Mouse (Mus musculus): Measurements from ENCODE around the gene Ttc39d. TPM values are rescaled to one million over a fixed set of nuclear protein-coding genes. Genes with fewer than 3 reads are reported as not detected.
"Not testable (repeated sequence)": the region's sequence is repeated elsewhere in the genome, so short reads cannot be mapped to it uniquely, and the experiment has no call there.

Gene Ttc39d
- polyA plus RNA-seq, 1 experiment: 0.05 TPM

- 7% methylated on average over 5 of the region's 5 CpGs for WGBS
- Histone ChIP-seq H3K4me1 (ENCODE audit: control insufficient read depth, insufficient read depth, low read length) (no peaks in the 10 kb centered on the region), H3K27me3 (ENCODE audit: control insufficient read depth, insufficient read depth, low read length) (no peaks in the 10 kb centered on the region), H3K4me3 (replicated peaks; ENCODE audit: insufficient read depth, low read depth, low read length) (peak overlapping the region; percentile 60), H3K27ac (ENCODE audit: insufficient read depth, low read length) (no peak overlapping the region)
- DNase-seq: no peak
- no peak for TF ChIP-seq POLR2A (IDR thresholded peaks at IDR 0.05; ENCODE audit: borderline replicate concordance, insufficient read depth, low read length)
- no peak for TF ChIP-seq CTCF (IDR thresholded peaks at IDR 0.05; ENCODE audit: borderline replicate concordance, insufficient read depth, low read depth, low read length)
Observed at GRCm38 (mm10) chr17:80205657-80206056, 1.6 kb upstream of the Ttc39d start.

- no peaks in the 10 kb centered on the region for H3K27me3 ChIP-seq (ENCODE audit: control insufficient read depth, insufficient read depth, low read length)
- peak overlapping the region; percentile 60 for H3K4me3 ChIP-seq (replicated peaks; ENCODE audit: insufficient read depth, low read depth, low read length)
- DNase-seq: peak in 1 of 2 experiments; percentile 67
- under 1% methylated on average over 36 of the region's 36 CpGs for WGBS
- TF ChIP-seq CTCF (IDR thresholded peaks at IDR 0.05; ENCODE audit: borderline replicate concordance, insufficient read depth, low read depth, low read length) (no peak), POLR2A (IDR thresholded peaks at IDR 0.05; ENCODE audit: borderline replicate concordance, insufficient read depth, low read length) (peak; percentile 26; the same call in 1 of the 2 replicates)
- H3K4me1 ChIP-seq (ENCODE audit: control insufficient read depth, insufficient read depth, low read length): no peaks in the 10 kb centered on the region
- peak overlapping the region; percentile 85 for H3K27ac ChIP-seq (ENCODE audit: insufficient read depth, low read length)
Observed at GRCm38 (mm10) chr17:80206301-80206670, 974 bp upstream of the Ttc39d start.

- H3K4me3 ChIP-seq (replicated peaks; ENCODE audit: insufficient read depth, low read depth, low read length); H3K4me1 ChIP-seq (ENCODE audit: control insufficient read depth, insufficient read depth, low read length); H3K27ac ChIP-seq (ENCODE audit: insufficient read depth, low read length); DNase-seq; H3K27me3 ChIP-seq (ENCODE audit: control insufficient read depth, insufficient read depth, low read length): not testable (repeated sequence)
- 96% methylated on average over 4 of the region's 4 CpGs for WGBS
Observed at GRCm38 (mm10) chr17:80213998-80214397, 6.7 kb downstream of the Ttc39d start.

GRCm38 (mm10) chr17:80220131-80220530, 12.9 kb downstream of the Ttc39d start:
- 74% methylated on average over 2 of the region's 2 CpGs for whole genome bisulfite sequencing
- no peak overlapping the region for H3K4me3 ChIP-seq (replicated peaks; ENCODE audit: insufficient read depth, low read depth, low read length)
- H3K4me1 ChIP-seq (ENCODE audit: control insufficient read depth, insufficient read depth, low read length): no peaks in the 10 kb centered on the region
- DNase-seq: no peak
- H3K27ac ChIP-seq (ENCODE audit: insufficient read depth, low read length): no peak overlapping the region
- TF ChIP-seq CTCF (IDR thresholded peaks at IDR 0.05; ENCODE audit: borderline replicate concordance, insufficient read depth, low read depth, low read length): no peak
- TF ChIP-seq POLR2A (IDR thresholded peaks at IDR 0.05; ENCODE audit: borderline replicate concordance, insufficient read depth, low read length): no peak
- H3K27me3 ChIP-seq (ENCODE audit: control insufficient read depth, insufficient read depth, low read length): no peaks in the 10 kb centered on the region

GRCm38 (mm10) chr17:80221202-80221601, 13.9 kb downstream of the Ttc39d start:
- DNase-seq: no peak
- WGBS: 61% methylated on average over 9 of the region's 9 CpGs
- H3K4me1 ChIP-seq (ENCODE audit: control insufficient read depth, insufficient read depth, low read length): no peaks in the 10 kb centered on the region

GRCm38 (mm10) chr17:80221890-80222628, 14.8 kb downstream of the Ttc39d start:
- TF ChIP-seq CTCF (IDR thresholded peaks at IDR 0.05; ENCODE audit: borderline replicate concordance, insufficient read depth, low read depth, low read length): no peak
- TF ChIP-seq POLR2A (IDR thresholded peaks at IDR 0.05; ENCODE audit: borderline replicate concordance, insufficient read depth, low read length): no peak
- no peak for DNase-seq
- Histone ChIP-seq H3K4me3 (replicated peaks; ENCODE audit: insufficient read depth, low read depth, low read length) (no peak overlapping the region), H3K4me1 (ENCODE audit: control insufficient read depth, insufficient read depth, low read length) (no peaks in the 10 kb centered on the region), H3K27me3 (ENCODE audit: control insufficient read depth, insufficient read depth, low read length) (no peaks in the 10 kb centered on the region), H3K27ac (ENCODE audit: insufficient read depth, low read length) (no peak overlapping the region)
- 58% methylated on average over 3 of the region's 3 CpGs for WGBS

More at GRCm38 (mm10) chr17:80221202-80221601, 13.9 kb downstream of the Ttc39d start:
- H3K27ac ChIP-seq (ENCODE audit: insufficient read depth, low read length): no peak overlapping the region
- H3K4me3 ChIP-seq (replicated peaks; ENCODE audit: insufficient read depth, low read depth, low read length): no peak overlapping the region
- TF ChIP-seq POLR2A (IDR thresholded peaks at IDR 0.05; ENCODE audit: borderline replicate concordance, insufficient read depth, low read length) (no peak), CTCF (IDR thresholded peaks at IDR 0.05; ENCODE audit: borderline replicate concordance, insufficient read depth, low read depth, low read length) (no peak)
- H3K27me3 ChIP-seq (ENCODE audit: control insufficient read depth, insufficient read depth, low read length): no peaks in the 10 kb centered on the region

- H3K4me3 ChIP-seq (replicated peaks; ENCODE audit: insufficient read depth, low read depth, low read length): peak overlapping the region; percentile 86
- no peak overlapping the region for H3K27ac ChIP-seq (ENCODE audit: insufficient read depth, low read length)
- no peaks in the 10 kb centered on the region for H3K27me3 ChIP-seq (ENCODE audit: control insufficient read depth, insufficient read depth, low read length)
- DNase-seq: no peak
- H3K4me1 ChIP-seq (ENCODE audit: control insufficient read depth, insufficient read depth, low read length): no peaks in the 10 kb centered on the region
- TF ChIP-seq CTCF (IDR thresholded peaks at IDR 0.05; ENCODE audit: borderline replicate concordance, insufficient read depth, low read depth, low read length): no peak
- no peak for TF ChIP-seq POLR2A (IDR thresholded peaks at IDR 0.05; ENCODE audit: borderline replicate concordance, insufficient read depth, low read length)
- 2% methylated on average over 9 of the region's 9 CpGs for WGBS
Observed at GRCm38 (mm10) chr17:80223829-80224228, 16.6 kb downstream of the Ttc39d start.

- Histone ChIP-seq H3K27me3 (ENCODE audit: control insufficient read depth, insufficient read depth, low read length) (no peaks in the 10 kb centered on the region), H3K4me3 (replicated peaks; ENCODE audit: insufficient read depth, low read depth, low read length) (peak within 1 kb of the TSS; percentile 86), H3K27ac (ENCODE audit: insufficient read depth, low read length) (0 out of 2 replicates have a peak within 1 kb of the TSS, but pooled peaks have one; percentile 30), H3K4me1 (ENCODE audit: control insufficient read depth, insufficient read depth, low read length) (no peaks in the 10 kb centered on the region; the same call in 1 of the 2 replicates)
- TF ChIP-seq CTCF (IDR thresholded peaks at IDR 0.05; ENCODE audit: borderline replicate concordance, insufficient read depth, low read depth, low read length): no peak
- peak; percentile 85; the same call in 1 of the 2 replicates for TF ChIP-seq POLR2A (IDR thresholded peaks at IDR 0.05; ENCODE audit: borderline replicate concordance, insufficient read depth, low read length)
- under 1% methylated on average over 33 of the region's 33 CpGs for WGBS
- DNase-seq: peak; percentile 87 to 90
Observed at GRCm38 (mm10) chr17:80224326-80225116, 17.3 kb downstream of the Ttc39d start, which contains the start of gene Gemin6. Gemin6 (plus strand) TSS chr17:80224441.

GRCm38 (mm10) chr17:80225142-80225541, 17.9 kb downstream of the Ttc39d start:
- H3K4me3 ChIP-seq (replicated peaks; ENCODE audit: insufficient read depth, low read depth, low read length): peak overlapping the region; percentile 86
- H3K27ac ChIP-seq (ENCODE audit: insufficient read depth, low read length); DNase-seq; H3K4me1 ChIP-seq (ENCODE audit: control insufficient read depth, insufficient read depth, low read length); H3K27me3 ChIP-seq (ENCODE audit: control insufficient read depth, insufficient read depth, low read length): not testable (repeated sequence)
- 46% methylated on average over 5 of the region's 5 CpGs for WGBS

Measured in cerebellum, adult 2 months (tissue).